Mouse (Mus musculus) T-cell, adult 66 days (primary cell): ENCODE measurements around the gene Echdc2. TPM values are rescaled to one million over a fixed set of nuclear protein-coding genes. Genes with fewer than 3 reads are reported as not detected.

Source experiments
- total RNA-seq, 2 experiments: library from RNA; stranded (reverse); gene quantifications; 3 replicates in 1 of 2; 4 replicates in 1 of 2; pipeline ENCODE4 v1.2.4; 2023

Echdc2 gene
- total RNA-seq: 1 to 10 TPM in 1 of 2 experiments, under 1 TPM in 1; 0.74 to 1.1 TPM

DNA sequence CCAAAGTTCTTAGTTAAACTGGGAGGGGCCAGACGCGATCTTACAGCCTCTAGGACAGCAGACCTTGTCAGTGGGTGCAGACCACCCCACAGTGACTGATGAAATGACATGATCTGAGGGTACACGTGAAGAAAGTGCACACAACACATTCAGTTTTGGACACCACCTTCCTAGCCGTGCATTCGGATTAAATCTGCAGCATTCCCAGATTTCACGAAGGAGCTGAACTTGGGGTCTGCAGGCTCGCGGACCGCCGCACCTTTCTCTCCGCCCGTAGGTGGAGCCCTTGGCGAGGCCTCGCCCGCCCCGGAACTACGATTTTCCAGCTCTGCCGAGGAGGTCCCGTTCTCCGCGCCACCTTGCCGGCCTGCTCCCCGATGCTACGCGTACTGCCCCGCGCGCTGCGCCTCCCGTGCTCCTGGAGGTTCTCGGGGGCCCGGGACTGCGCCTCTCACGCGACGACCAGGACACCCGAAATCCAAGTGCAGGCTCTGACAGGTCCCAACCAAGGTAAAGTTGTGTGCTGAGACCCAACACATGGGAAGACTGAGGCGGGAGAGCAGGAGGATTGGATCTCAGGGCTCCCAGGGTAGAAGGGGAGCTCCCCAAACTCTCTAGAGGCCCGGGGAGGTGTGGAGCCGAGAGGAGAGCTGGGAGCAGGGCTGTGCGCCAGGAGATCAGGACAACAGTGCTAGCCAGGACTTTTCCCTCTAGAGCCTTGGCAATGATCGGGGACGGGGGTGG lies at the start of gene Echdc2:
Echdc2 (plus strand) TSS at position 286 of the 744 bp plus-strand sequence.

DNA sequence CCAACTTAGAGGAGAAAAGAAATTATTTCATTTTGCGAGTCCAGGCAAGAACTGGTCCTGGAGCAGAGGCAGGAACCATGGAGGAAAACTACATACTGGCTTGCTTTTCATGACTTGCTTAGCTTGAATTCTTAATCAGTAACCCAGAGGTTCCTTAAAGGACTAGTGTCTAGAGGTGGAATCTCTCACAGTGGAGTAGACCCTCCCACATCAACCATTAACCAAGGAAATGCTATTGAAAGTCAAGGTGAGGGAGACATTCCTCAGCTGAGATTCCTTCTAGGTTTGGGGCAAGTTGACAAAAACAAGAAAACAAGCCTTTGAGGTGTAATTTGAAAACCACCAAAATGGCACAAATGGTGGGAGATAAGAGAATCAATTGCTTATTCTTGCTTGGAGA lies 20.4 kb upstream of the Echdc2 start, which contains the start of gene Scp2:
Scp2 (minus strand) TSS at position 119 of the 400 bp plus-strand sequence.

DNA sequence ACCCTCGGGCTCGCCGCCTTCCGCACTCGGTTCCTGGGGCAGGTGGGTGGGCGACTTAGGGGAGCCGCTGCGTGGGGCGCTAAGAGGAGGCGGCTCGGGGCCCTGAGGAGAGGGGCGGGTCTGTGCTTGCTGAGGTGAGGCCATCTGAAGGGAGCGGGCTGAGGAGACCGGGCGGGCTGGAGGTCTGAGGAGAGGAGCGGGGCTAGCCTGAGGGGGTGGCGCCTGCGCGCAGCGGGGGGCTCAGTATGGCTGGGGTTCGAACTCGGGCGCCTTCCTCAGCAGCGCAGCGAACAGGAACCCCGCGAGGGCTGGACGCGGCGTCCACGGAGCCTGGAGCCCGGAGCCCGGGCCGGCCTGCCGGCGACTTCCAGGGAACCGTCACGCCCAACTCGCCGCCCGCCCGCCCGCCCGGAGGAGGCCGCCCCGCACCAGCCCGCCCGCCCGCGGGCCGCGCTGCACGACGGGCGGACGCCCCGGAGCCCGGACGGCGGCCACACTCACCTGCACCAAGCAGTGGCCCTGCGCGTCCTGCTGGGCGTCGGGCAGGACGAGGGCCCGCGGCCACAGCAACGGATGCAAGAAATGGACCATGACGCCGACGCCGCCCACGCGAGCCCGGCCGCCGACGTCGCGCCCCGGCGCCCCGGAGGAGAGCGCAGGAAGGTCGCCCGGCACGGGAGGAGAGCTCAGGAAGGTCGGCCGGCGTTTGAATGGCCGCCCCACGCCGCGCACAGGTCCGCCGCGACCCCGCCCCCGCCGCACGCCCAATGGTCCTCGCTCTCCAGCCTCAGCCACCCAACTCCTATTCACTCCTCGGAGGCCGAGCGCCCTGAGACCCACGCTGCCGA lies 52.3 kb downstream of the Echdc2 start, which contains the start of gene Zyg11a:
Zyg11a (minus strand) TSS at position 717 of the 848 bp plus-strand sequence.

Other genes with a start within 250 kb of the Echdc2 start
- 10 to 100 TPM; 10.5 to 10.8 TPM for gene Cpt2, start 241.8 kb upstream of the Echdc2 start, total RNA-seq
- not detected for gene Slc1a7, start 197.1 kb upstream of the Echdc2 start, total RNA-seq
- 1 to 10 TPM in 1 of 2 experiments, under 1 TPM in 1; 0.80 to 3.6 TPM for gene Podn, start 69.0 kb upstream of the Echdc2 start, total RNA-seq
- gene Scp2, start 20.4 kb upstream of the Echdc2 start, total RNA-seq: 100 to 1,000 TPM; 109 to 128 TPM
- gene Zyg11a, start 52.6 kb downstream of the Echdc2 start, total RNA-seq: under 1 TPM in 1 of 2 experiments, not detected in 1; 0.47 TPM
- 10 to 100 TPM; 41.3 to 43.7 TPM for gene Zyg11b, start 135.7 kb downstream of the Echdc2 start, total RNA-seq
- 10 to 100 TPM; 20.5 to 21.4 TPM for gene Coa7, start 162.7 kb downstream of the Echdc2 start, total RNA-seq
- gene Shisal2a, start 217.9 kb downstream of the Echdc2 start, total RNA-seq: not detected
- under 1 TPM in 1 of 2 experiments, not detected in 1; 0.44 TPM for gene Gpx7, start 241.5 kb downstream of the Echdc2 start, total RNA-seq